Mouse (Mus musculus): ENCODE data around the gene Hist1h4i.

Gene Hist1h4i

GRCm38 (mm10) chr13:22009642-22010041 is 31.5 kb downstream of the Hist1h4i start, which contains the start of gene Prss16:
Prss16 (minus strand) TSS chr13:22009742.
- no peak for DNase-seq (ENCODE audit: low spot score in 2 of 2)

GRCm38 (mm10) chr13:22008707-22009106 is 32.5 kb downstream of the Hist1h4i start:
- DNase-seq (ENCODE audit: low spot score in 2 of 2) = no peak

DNA sequence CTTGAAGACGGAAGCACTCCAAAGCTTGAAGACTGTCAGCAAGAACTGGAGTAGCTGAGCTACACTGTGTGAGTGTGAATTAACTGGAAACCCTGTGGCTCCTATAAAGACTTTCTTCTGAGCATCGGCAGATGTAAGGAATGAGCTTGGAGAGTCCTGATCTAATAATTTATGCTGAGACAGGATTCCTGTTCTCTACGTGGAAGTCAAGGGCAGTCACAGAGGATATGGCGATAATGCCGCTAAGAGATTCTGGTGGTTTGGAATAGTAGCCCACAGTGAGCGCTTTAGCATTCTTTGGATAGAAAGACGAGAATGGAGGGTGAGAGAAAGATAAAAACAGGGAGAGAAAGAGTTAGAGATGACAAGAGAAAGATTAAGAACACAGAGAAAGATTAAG is 33.3 kb downstream of the Hist1h4i start:
- no peak for DNase-seq (ENCODE audit: low spot score in 2 of 2)

- no peak for DNase-seq (ENCODE audit: low spot score in 2 of 2)
Observed at GRCm38 (mm10) chr13:22007121-22007510, 34.0 kb downstream of the Hist1h4i start.

GRCm38 (mm10) chr13:22006334-22007120 is 34.6 kb downstream of the Hist1h4i start:
- DNase-seq (ENCODE audit: low spot score in 2 of 2) = no peak

- DNase-seq (ENCODE audit: low spot score in 2 of 2) = no peak
Observed at GRCm38 (mm10) chr13:22005605-22006333, 35.4 kb downstream of the Hist1h4i start.

DNA sequence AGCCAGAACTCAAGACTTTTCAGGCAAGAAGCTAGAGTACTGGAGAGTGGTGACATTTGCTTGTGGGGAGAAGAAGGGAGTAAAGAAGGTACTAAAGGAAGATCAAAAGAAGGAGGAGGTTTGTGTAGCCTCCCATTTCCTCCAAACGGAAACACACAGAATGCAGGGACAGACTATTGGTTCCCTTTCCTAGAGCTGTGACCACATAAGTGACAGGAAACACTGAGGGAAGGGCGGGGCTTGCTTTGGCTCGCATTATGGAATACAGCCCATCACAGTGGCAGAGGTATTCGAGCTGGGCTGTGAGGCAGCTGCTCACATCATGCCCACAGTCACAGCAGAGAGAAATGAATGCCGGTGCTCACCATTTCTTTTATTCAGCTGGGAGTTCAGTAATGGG is 39.3 kb downstream of the Hist1h4i start:
- DNase-seq (ENCODE audit: low spot score in 2 of 2) = no peak

DNA sequence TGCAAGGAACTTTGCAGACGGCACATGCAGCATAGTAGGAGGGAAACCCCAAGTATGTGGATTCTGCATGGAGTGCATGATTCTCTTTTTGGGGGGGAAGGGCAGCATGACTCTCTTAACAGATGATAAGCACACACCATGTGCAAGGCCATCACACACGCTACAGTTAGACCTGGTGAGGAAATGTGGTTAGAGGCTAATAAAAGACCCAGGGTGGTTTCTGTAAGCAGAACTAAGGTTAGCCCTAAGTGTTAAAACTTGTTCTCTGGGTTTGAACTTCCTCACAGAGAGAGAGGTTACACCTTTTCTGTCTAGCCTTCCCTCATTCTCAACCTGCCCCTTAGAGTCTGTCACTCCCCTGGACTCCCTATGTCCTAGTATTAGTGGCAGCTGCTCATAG is 39.8 kb downstream of the Hist1h4i start:
- DNase-seq (ENCODE audit: low spot score in 2 of 2) = no peak

- no peak for DNase-seq (ENCODE audit: low spot score in 2 of 2)
Observed at GRCm38 (mm10) chr13:21999147-21999546, 42.0 kb downstream of the Hist1h4i start.

- DNase-seq (ENCODE audit: low spot score in 2 of 2) = no peak
Observed at GRCm38 (mm10) chr13:21998412-21998811, 42.8 kb downstream of the Hist1h4i start.

DNA sequence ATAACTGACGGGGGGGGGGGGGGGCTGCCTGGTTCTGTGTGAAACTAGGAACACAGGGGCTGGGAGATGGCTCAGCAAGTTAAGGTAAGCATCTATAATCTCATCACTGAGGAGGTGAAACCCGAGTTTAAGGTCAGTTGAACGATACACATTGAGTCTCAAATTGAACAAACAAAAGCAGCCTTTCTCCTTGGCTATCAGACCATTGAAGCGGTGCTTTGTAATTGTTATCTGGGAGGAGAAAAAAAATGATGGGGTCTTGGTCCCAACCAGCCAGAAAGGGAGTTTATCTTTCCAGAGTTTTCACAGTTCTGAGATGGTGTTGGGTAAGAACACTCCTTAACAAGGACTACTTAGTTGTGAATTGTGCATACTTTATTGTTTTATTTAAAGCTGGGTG is 43.3 kb downstream of the Hist1h4i start:
- no peak for DNase-seq (ENCODE audit: low spot score in 2 of 2)

DNA sequence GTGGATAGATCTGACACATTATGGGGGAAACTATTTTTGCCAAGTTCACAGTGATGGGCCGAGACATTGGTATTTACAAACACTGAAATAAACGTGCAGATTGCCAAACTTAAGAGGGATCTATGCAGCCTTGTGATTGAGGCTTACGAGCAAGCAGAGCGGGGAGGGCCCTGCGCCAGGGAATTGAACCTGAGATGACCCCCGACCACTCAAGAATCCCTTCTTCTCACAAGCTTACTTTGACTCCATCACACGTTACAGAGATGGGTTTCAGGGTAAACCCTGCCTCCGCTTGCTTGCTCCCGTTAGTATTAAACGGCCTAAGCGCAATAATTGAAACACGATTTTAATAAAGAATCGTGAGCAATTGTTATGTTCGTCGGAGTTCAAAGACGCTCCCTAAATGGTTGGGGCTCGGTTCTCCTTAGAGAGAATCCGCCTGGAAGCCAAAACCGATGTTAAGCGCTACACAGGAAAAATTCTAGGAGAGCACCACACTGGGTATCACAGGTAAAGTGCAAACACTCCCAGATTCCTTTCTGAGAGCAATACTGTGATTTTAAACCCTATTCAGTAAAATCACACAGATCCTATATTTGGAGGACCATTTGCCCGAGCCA is 43.9 kb downstream of the Hist1h4i start:
- DNase-seq (ENCODE audit: low spot score in 2 of 2) = no peak

GRCm38 (mm10) chr13:21996840-21997185 is 44.3 kb downstream of the Hist1h4i start:
- DNase-seq (ENCODE audit: low spot score in 2 of 2) = no peak

GRCm38 (mm10) chr13:21996101-21996839 is 44.9 kb downstream of the Hist1h4i start:
- DNase-seq (ENCODE audit: low spot score in 2 of 2) = no peak

DNA sequence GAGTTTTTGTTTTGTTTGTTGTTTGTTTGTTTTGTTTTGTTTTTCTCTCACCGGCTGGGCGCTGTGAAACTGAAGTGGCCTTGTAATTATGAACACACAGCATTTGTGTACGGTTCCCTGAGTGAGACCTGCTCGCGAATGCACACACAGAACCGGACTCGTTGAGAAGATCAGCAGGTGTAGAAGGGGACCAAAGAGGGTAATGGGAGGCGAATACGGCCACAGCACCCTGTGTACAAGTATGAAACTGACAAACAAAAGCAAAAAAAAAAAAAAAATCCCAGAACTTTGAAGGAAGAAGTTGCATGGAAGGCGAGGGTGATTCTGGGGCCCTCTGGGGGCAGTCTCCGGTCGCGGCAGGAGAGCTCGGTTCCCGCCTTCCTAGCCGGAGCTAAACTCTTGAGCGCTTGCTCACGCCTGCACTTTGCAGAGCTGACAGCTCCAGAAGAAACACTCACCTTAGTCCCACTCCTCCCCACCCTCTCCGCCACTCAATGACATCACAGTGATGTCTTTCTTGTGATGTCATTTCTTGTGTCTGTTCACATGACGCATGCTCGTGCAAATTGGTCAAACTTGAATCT is 45.7 kb downstream of the Hist1h4i start:
- no peak for DNase-seq (ENCODE audit: low spot score in 2 of 2)

- DNase-seq (ENCODE audit: low spot score in 2 of 2) = no peak
Observed at GRCm38 (mm10) chr13:21994896-21995295, 46.3 kb downstream of the Hist1h4i start.

- no peak for DNase-seq (ENCODE audit: low spot score in 2 of 2)
Observed at GRCm38 (mm10) chr13:21993957-21994738, 47.0 kb downstream of the Hist1h4i start.

DNA sequence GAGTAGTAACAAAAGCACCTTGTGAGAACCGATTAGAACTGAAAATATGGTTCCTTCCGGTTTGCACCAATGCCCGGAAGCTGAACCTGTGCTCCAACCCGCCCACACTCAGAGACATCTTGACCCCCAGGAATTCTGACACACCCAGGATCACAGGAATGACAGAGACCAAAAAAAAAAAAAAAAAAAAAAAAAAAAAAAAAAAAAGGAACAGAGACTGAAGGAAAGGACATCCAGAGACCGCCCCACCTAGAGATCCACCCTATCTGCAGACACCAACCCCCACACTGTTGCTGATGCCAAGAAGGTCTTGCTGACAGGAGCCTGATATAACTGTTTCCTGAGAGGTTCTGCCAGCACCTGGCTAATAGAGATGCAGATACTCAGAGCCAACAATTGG is 48.6 kb downstream of the Hist1h4i start:
- no peak for DNase-seq (ENCODE audit: low spot score in 2 of 2)

Measured in right cerebral cortex, postnatal 36 days (tissue).